Mouse (Mus musculus) gastrocnemius, adult 2 months (tissue): ENCODE data around the gene Gga1. TPM values are rescaled to one million over a fixed set of nuclear protein-coding genes. Genes with fewer than 3 reads are reported as not detected.

Source experiments
- DNase-seq: peaks from one replicate; pipeline ENCODE4 v3.0.0; 2022
- H3K27ac ChIP-seq: fragments of 200-600 bp; 2 replicates; pipeline ENCODE4 v1.8.1; 2022; ENCODE audit warnings: mild to moderate bottlenecking
- H3K4me3 ChIP-seq: fragments of 200-600 bp; 2 replicates; pipeline ENCODE4 v1.8.1; 2022; ENCODE audit warnings: mild to moderate bottlenecking, moderate library complexity
- CTCF ChIP-seq: fragments of 200-600 bp; IDR thresholded peaks from 2 replicates; pipeline ENCODE4 v1.8.1; 2022; ENCODE audit warnings: antibody characterized with exemption, mild to moderate bottlenecking, moderate library complexity
- intact Hi-C: fragments of 180-260 bp; cut with DNase I; formaldehyde crosslinking; loops from one replicate; pipeline ENCODE4 v1.15.1; 2025
- total RNA-seq, 2 experiments: library from RNA; stranded (reverse); gene quantifications; 2 replicates each; pipeline ENCODE4 v1.2.3; 2021

Gene Gga1
- total RNA-seq, 2 experiments from 2014 or later: 43.1 to 45.7 TPM

DNA sequence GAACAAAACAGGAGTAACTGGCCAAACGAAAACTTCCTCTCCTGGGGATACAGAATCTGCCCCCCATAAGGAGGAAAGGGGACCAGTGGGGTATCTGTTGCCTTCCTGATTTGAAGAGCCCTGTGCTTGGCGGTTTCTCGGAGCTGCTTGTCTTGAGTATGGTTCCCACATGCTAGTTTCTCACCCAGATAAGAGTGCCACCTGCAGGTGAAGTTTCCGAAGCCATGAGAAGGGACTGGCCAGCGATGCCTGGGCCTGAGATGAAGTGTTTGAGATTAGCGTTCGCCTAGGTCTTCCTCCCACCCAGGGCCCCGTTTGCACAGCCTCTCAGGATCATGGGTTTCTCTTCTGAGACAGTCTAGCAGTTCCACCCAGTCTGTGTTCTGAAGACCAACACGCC, 35.0 kb downstream of the Gga1 start:
- no peak for DNase-seq
- intact Hi-C loops: loop anchor here (5.0 kb wide), 1 partner anchor 160 kb away; no protein-coding TSS in a partner anchor

DNA sequence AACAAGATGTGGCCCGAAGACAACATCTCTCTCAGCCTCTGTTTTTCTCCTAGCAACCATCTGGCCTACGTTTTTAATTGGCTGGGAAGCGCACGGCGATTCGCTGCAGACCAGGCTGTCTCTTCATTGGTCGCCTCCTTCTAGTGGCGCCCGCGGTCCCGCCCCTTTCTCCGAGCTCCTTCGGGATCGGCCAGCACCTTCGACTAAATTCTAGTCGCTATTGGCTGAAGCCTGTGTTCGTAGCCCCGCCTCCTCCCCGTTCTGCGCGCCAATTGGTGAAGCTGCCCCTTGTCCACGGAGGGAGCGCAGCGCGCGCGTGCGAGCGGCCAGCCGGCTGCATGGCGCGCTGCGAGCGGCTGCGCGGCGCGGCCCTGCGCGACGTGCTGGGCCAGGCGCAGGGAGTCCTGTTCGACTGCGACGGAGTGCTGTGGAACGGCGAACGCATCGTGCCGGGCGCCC, 36.7 kb downstream of the Gga1 start, which contains the start of gene Pdxp:
Pdxp (plus strand) TSS at position 288 of the 459 bp plus-strand sequence.
- peak within 1 kb of the TSS; percentile 74 for H3K4me3 ChIP-seq
- TF ChIP-seq CTCF: no peak
- H3K27ac ChIP-seq: peak within 1 kb of the TSS; percentile 63
- peak; percentile 96 for DNase-seq
- intact Hi-C loops: loop anchor here (5.0 kb wide), 1 partner anchor 159 kb away; no protein-coding TSS in a partner anchor

More for the DNA sequence above, 35.0 kb downstream of the Gga1 start:
- TF ChIP-seq CTCF: peak; percentile 32; the same call in 1 of the 2 replicates
- H3K27ac ChIP-seq: no peak overlapping the region
- no peak overlapping the region for H3K4me3 ChIP-seq

- DNase-seq: peak; percentile 49
- intact Hi-C loops: loop anchor here (5.0 kb wide), 1 partner anchor 158 kb away; no protein-coding TSS in a partner anchor
- H3K4me3 ChIP-seq: peak overlapping the region; percentile 74
- TF ChIP-seq CTCF: no peak
- peak overlapping the region; percentile 63 for H3K27ac ChIP-seq
Measured at GRCm38 (mm10) chr15:78914091-78914822, 37.3 kb downstream of the Gga1 start.

GRCm38 (mm10) chr15:78914823-78915659, 38.1 kb downstream of the Gga1 start:
- intact Hi-C loops: loop anchor here (1.0 to 5.0 kb wide), 2 partner anchors 15 to 157 kb away; no protein-coding TSS in a partner anchor
- Histone ChIP-seq H3K27ac (no peak overlapping the region), H3K4me3 (peak overlapping the region; percentile 74)
- no peak for TF ChIP-seq CTCF
- DNase-seq: no peak

DNA sequence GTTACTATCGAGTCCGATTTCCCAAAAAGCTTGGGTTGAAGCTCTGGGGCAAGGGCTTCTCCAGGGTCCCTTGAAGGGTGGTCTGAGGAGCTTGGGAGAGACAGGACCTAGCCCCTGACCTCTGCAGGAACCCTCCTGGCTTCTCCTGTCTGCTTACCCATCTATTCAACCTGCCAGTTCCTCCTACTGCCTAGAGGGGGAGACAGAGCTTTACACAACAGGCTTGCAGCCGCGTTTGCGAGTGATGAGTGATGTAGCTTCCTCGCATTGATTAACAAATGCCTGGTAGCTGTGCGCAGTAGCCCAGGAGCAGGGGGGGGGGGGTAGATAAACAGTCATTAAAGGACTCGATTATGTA, 38.6 kb downstream of the Gga1 start:
- DNase-seq: peak; percentile 73
- no peak overlapping the region for H3K27ac ChIP-seq
- TF ChIP-seq CTCF: peak; percentile 89
- no peak overlapping the region for H3K4me3 ChIP-seq
- intact Hi-C loops: loop anchor here (1.0 kb wide), 2 partner anchors 15 to 27 kb away; no protein-coding TSS in a partner anchor

DNA sequence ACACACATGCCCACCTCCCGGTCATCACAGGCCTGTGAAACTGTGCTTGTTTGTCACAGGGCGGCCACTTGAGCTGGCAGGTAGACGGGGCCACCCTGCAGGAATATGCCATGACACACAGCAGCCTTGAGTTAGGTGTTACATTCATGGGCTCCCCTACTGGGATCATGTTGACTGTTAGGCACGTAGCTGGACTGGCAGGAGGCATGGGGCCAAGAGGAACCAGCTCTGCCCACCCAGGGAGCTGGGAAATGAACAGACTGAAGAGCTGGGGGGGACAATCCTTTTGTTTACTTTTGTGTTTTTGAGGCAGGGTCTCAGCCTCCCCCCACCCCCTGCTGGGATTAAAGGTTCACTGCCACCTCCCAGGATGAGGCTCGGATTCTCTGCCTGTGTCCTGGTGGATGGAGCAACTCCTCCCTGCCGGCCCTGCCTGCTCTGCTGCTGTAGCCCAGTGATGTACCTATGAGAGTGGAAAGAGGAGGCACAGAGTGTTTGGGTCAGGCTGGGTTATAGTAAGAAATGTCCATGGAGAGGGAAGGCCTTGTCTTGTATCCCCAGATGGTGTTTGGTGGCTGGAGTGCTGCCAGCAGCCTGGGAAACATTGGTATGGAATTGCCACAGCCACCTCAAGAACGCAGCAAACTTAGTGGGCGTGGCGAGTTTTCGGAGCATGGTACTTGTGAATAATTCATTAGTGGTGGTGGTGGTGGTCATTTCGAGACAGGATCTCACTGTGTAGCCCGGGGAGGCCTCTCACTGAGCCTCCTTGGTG, 39.2 kb downstream of the Gga1 start:
- Histone ChIP-seq H3K27ac (no peak overlapping the region), H3K4me3 (no peak overlapping the region)
- no peak for TF ChIP-seq CTCF
- intact Hi-C loops: loop anchor here (1.0 kb wide), 1 partner anchor 26 kb away; no protein-coding TSS in a partner anchor
- DNase-seq: no peak

DNA sequence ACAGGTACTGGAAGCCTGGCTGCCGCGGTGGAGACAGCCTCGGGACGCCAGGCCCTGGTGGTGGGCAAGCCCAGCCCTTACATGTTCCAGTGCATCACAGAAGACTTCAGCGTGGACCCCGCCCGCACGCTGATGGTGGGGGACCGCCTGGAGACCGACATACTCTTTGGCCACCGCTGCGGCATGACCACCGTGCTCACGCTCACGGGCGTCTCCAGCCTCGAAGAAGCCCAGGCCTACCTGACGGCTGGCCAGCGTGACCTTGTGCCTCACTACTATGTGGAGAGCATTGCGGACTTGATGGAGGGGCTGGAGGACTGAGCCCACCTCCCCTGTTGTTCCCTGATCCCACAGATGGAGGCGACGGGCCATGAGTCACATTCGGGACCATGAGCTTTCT, 41.1 kb downstream of the Gga1 start:
- Histone ChIP-seq H3K4me3 (no peak overlapping the region), H3K27ac (peak overlapping the region; percentile 1; the same call in 1 of the 2 replicates)
- no peak for TF ChIP-seq CTCF
- intact Hi-C loops: no loop called here
- DNase-seq: no peak

DNA sequence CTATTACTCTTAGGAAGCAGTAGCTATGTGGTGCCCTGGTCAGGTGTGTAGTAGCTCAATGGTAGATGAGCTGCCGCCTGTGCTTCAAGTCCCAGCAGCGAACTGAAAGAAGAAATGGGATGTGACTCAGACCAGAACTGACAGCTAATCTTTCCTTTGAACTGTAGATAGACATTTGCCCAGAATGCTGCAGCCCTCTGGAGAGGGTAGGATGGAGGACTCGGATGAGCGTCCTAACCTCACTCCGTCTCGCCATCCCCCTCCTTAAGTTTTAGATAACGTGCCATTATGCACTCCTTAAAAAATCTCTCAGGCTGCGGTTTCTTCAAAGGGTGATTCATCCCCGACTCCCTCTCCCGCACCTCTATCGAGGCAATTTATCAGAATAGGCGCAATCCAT, 42.9 kb downstream of the Gga1 start:
- TF ChIP-seq CTCF: no peak
- intact Hi-C loops: no loop called here
- Histone ChIP-seq H3K27ac (no peak overlapping the region), H3K4me3 (no peak overlapping the region)
- no peak for DNase-seq

DNA sequence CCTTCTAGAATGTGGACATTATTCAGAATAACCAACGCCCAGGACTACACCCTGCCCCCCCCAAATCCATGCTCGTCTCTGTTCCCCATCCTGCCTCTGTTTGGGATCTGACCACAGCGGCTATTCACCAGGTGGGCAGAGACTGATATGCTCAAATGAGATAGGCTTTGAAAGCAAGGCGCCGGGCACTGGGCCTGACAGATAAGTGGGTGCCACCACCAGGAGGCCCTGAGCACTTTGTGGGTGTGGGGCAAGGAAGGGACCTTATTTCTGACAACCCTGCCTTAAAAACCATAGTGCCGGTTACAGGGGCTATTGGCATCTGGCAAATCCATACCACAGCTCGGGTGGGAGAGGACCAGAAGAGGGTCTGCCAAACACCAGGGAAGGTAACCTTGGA, 45.7 kb downstream of the Gga1 start:
- intact Hi-C loops: no loop called here
- no peak for TF ChIP-seq CTCF
- no peak overlapping the region for H3K4me3 ChIP-seq
- no peak overlapping the region for H3K27ac ChIP-seq
- no peak for DNase-seq

DNA sequence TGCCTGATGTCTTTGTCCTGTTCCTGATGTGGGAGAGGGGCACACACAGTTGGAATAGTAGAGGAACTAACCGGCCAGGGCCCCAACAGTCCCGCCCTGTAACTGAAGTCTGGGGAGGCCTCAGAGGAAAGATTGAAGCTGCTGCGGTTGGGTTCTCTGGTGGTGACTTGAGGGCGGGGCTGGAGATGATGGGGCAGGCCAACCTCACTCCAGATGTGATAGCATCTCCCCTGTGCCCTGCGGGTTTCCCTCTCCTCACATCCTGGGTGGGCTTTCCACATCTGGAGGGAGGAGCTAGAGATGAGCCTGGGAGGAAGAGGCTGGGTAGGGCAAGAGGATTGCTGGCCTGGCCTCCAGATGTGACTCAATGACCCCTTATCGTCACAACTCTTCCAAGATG, 46.6 kb downstream of the Gga1 start:
- Histone ChIP-seq H3K27ac (no peak overlapping the region), H3K4me3 (no peak overlapping the region)
- intact Hi-C loops: no loop called here
- DNase-seq: no peak
- no peak for TF ChIP-seq CTCF

DNA sequence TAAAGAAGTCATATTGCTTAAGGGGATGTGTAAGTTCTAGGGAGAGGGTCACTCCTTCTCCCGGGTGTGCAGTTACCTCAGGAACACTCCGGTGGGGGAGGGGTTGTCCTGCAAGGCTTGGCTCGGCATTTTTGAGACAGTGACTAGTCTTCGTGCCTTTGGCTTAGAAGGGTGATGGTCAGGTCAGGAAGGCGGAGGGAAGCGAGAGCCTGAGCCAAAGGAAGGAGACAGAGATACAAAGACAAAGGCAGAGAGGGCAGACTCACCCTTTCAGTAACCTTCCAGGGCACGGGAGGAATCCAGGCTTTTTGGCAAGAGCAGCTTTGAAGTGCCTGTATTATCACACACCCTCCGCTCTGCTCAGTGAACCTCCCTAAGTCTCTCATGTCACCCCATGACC, 48.1 kb downstream of the Gga1 start:
- no peak overlapping the region for H3K4me3 ChIP-seq

More for the DNA sequence above, 48.1 kb downstream of the Gga1 start:
- intact Hi-C loops: no loop called here
- H3K27ac ChIP-seq: peak overlapping the region; percentile 95
- TF ChIP-seq CTCF: no peak
- no peak for DNase-seq
